Mouse (Mus musculus) ES-Bruce4 (cell line): ENCODE results near the gene Zdhhc1.

Source experiments
- CTCF ChIP-seq: IDR thresholded peaks from one replicate; pipeline ENCODE4 v1.8.1; 2011; ENCODE audit warnings: low read depth, low read length
- EP300 ChIP-seq: IDR thresholded peaks from 2 replicates; pipeline ENCODE4 v1.6.1; 2011; ENCODE audit warnings: low read depth, low read length; ENCODE audit not compliant: insufficient read depth
- POLR2A ChIP-seq: IDR thresholded peaks from one replicate; pipeline ENCODE4 v1.8.1; 2011; ENCODE audit warnings: low read length; ENCODE audit not compliant: insufficient read depth

DNA sequence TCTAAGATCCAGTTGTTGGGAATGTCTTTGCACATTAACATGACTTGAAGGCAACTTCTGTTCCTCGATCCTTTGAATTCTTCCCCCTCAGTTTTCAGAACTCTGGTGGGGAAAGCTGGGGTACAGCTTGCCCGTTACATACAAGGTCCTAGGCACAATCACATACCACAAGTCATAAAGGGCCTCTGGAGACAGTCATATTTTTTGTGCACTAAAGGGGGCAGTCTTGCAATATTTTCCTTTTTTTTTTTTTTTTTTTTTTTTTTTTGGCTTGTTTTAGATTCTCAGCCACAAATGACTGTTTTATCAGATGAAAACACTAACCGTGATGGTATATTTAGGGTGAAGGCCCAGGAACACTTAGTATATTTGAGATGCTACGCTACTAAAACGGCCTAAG lies 43.4 kb downstream of the Zdhhc1 start:
- TF ChIP-seq CTCF (no peak), EP300 (no peak), POLR2A (no peak)
